Mouse (Mus musculus): Measurements from ENCODE around the gene Ythdf1. TPM values are rescaled to one million over a fixed set of nuclear protein-coding genes. Genes with fewer than 3 reads are reported as not detected.

Ythdf1 gene
- total RNA-seq, 2 experiments from 2014 or later = 54.8 to 66.4 TPM

DNA sequence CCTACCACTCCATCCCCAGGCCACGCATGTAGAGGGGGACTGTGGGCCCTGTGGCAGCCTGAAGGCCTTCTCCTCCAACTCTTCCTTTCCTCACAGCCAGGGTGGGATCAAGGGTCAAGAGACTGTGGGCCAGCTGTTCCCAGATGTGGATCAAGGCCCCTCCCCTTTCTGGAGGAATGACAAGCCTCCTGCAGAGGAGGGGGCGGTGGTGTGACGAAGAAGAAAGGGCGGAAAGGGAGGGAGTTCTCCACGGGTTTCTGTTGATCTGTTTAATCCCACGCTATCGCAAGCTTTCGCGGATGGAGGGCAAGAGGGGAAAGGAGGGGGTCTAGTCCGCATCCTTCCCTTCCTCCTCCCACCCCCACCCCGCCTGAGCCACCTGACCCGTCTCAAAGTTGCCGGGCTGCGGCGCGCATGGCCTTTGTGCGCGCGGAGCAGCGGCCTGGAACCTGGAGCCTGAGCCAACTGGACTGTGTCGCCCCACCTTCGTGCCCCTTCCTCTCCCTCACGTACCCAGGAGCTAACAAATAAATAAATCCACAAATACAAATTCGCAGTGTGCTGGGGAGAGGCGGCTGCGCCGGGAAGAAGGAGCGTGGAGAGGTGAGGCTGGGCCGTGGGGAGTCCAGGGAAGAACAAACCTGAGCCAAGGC is 30.2 kb downstream of the Ythdf1 start:
- DNase-seq = no peak
- intact Hi-C loops (cut with DNase I) = loop anchor here (5.0 kb wide), 1 partner anchor 63 kb away; no protein-coding TSS in a partner anchor

- no peak for DNase-seq
- intact Hi-C loops (cut with DNase I) = loop anchor here (5.0 kb wide), 1 partner anchor 63 kb away; no protein-coding TSS in a partner anchor
Measured at GRCm38 (mm10) chr2:180889921-180890280, 30.8 kb downstream of the Ythdf1 start.

DNA sequence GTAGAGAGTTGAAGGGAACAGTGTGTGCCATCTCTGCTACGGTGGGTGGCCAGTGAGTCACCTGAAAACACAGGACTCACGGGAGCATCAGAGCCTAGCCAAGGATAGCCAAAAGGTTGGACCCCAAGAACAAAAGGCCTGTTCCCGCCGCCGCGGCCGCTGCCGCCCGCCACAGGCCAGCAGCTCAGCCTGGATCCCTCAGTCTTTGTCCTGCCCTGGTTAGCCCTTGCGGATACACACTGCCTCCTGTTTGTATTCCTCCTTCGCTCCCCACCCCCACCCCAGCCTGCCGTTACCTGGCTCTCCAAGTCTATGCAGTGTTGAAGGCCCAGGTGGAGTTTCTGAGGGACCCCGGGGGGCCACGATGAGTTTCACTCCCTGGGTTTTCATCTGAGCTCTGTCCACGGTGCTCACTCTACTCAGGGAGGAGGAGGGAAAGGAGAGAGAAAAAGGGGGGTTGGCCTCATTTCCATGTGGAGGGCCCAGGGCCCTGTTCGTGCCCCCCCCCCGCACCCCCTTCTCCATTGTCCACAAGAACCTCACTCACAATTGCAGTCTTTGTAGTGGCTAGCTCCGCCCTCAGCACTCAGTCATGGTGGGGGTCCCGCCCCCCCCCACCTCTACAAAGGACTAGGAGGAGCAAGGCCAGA is 31.4 kb downstream of the Ythdf1 start:
- DNase-seq = no peak
- intact Hi-C loops (cut with DNase I) = no loop called here

- intact Hi-C loops (cut with DNase I) = no loop called here
- DNase-seq = no peak
Measured at GRCm38 (mm10) chr2:180885270-180885669, 35.5 kb downstream of the Ythdf1 start.

- DNase-seq = no peak
- intact Hi-C loops (cut with DNase I) = no loop called here
Measured at GRCm38 (mm10) chr2:180881281-180881680, 39.5 kb downstream of the Ythdf1 start.

DNA sequence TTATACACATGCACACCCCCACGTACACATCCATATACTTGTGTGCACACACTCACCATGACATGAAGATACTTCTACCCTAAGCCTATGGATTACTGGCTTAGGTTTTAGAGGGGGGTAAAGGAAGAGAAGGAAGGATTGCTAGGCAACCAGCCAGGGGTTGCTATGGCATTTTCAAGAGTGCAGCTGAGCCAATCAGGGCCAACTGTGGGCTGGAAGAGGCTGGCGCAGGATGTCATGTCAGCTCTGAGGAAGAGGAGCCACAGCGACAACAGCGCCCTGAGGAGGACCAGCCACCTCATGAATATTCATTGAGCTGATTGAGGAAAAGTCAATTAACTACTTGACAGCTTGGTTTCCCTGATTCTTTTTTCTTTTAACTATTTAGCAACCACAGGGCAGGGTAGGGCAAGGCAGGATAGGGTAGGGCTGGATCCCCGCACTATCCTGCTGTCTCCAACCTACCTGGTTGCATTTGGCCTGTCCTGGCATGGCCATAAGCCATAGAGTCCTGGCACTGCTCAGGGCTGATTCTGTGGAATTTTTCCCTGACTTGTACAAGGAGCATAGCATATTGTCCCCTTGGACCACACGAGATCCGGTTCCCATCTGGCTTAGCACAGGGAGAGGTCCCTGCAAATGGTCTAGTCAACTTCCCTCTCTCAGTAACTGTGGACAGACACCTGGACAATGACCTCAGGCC is 41.2 kb downstream of the Ythdf1 start:
- intact Hi-C loops (cut with DNase I) = no loop called here
- peak; percentile 65 for DNase-seq

DNA sequence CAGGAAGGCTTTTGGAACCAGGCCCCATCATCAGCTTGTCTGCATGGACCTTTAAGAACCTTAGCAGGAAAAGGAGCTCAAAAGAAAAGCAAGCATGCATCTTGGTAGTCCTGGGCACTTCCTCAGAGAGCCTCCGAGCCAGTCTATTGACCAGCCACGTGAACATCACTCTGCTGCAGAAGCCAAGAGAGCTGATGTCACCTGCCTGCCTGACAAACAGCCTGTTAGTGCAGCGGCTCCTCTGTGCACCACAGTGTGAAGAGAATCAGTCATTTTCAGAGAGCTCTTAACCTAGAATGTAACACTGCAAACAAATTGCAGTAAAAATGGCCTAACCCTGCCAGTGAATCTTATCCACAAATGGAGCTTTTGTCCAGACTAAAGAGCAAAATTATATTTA is 50.7 kb downstream of the Ythdf1 start:
- intact Hi-C loops (cut with DNase I) = no loop called here
- DNase-seq = no peak

- DNase-seq = peak; percentile 50
- intact Hi-C loops (cut with DNase I) = no loop called here
Measured at GRCm38 (mm10) chr2:180861561-180861960, 59.2 kb downstream of the Ythdf1 start.

GRCm38 (mm10) chr2:180857121-180857520 is 63.6 kb downstream of the Ythdf1 start:
- peak; percentile 35 for DNase-seq
- intact Hi-C loops (cut with DNase I) = no loop called here

- intact Hi-C loops (cut with DNase I) = no loop called here
- no peak for DNase-seq
Measured at GRCm38 (mm10) chr2:180855005-180855544, 65.7 kb downstream of the Ythdf1 start.

Small RNA genes lying within 50 kb of the gene (microRNA-seq; reads per million reads assigned to microRNA genes)
- gene Mir124a-3 = 4.5 reads per million, percentile 9 among the genes with 10 or more reads in this experiment

Other genes with a start within 250 kb of the Ythdf1 start
- 10 to 100 TPM; 60.8 to 61.4 TPM for gene Dido1, start 210.9 kb downstream of the Ythdf1 start, total RNA-seq (2021)
- 10 to 100 TPM; 66.3 to 67.5 TPM for gene Gid8, start 210.8 kb downstream of the Ythdf1 start, total RNA-seq (2021)
- gene Slc17a9, start 195.7 kb downstream of the Ythdf1 start, total RNA-seq (2021) = under 1 TPM; 0.44 to 0.50 TPM
- gene Bhlhe23, start 144.0 kb downstream of the Ythdf1 start, total RNA-seq (2021) = not detected
- not detected for gene Birc7, start 8.1 kb upstream of the Ythdf1 start, total RNA-seq (2021)
- 10 to 100 TPM; 31.0 to 33.5 TPM for gene Nkain4, start 33.8 kb upstream of the Ythdf1 start, total RNA-seq (2021)
- 100 to 1,000 TPM; 103 to 119 TPM for gene Arfgap1, start 46.3 kb upstream of the Ythdf1 start, total RNA-seq (2021)
- under 1 TPM; 0.50 to 0.87 TPM for gene Col20a1, start 65.6 kb upstream of the Ythdf1 start, total RNA-seq (2021)
- 10 to 100 TPM; 26.8 to 33.5 TPM for gene Chrna4, start 122.6 kb upstream of the Ythdf1 start, total RNA-seq (2021)
- gene Kcnq2, start 214.4 kb upstream of the Ythdf1 start, total RNA-seq (2021) = 100 to 1,000 TPM; 191 to 195 TPM
- gene Eef1a2, start 236.1 kb upstream of the Ythdf1 start, total RNA-seq (2021) = 100 to 1,000 TPM; 399 to 423 TPM